Mouse (Mus musculus) effector memory CD4-positive, alpha-beta T cell, adult 7 months (primary cell): ENCODE results near the gene Spon2. TPM values are rescaled to one million over a fixed set of nuclear protein-coding genes. Genes with fewer than 3 reads are reported as not detected.

Experiments used
- polyA plus RNA-seq: library from polyadenylated mRNA; unstranded; fragments of 100-300 nt; shearing (Covaris generic); gene quantifications from one replicate; pipeline ENCODE4 v1.2.1, GENCODE M21; 2017

The Spon2 gene
- polyA plus RNA-seq: not detected

DNA sequence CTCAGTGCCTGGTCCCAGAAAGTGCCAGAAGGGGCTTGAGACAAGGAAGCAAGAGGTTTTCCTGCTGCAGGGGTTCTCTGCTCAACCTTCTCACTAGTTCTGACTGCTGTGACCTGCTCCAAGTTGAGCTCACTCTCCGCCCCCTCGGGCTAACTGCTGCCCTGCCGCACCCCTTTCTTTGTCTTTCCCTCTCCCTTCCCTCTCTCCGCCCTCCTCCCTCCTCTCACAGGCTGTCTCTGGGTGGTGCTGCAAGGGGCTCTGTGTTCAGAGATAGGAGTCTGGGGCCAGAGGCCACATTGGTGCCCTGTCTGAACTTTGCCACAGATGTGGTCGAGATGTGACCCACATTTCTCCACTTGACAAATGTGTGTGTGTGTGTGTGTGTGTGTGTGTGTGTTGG, at the start of gene Spon2:
TSS of gene Spon2 (minus strand) at position 375 of the 400 bp plus-strand sequence.

Other genes starting within 250 kb of the Spon2 start
- 244 TPM for gene Ywhah, start 199.6 kb downstream of the Spon2 start, polyA plus RNA-seq
- gene Slc5a1, start 114.2 kb downstream of the Spon2 start, polyA plus RNA-seq: not detected
- gene Ctbp1, start 56.5 kb upstream of the Spon2 start, polyA plus RNA-seq: 261 TPM
- gene Maea, start 117.1 kb upstream of the Spon2 start, polyA plus RNA-seq: 85.3 TPM
- gene Uvssa, start 160.1 kb upstream of the Spon2 start, polyA plus RNA-seq: 9.4 TPM
- gene Nkx1-1, start 215.5 kb upstream of the Spon2 start, polyA plus RNA-seq: not detected